Mouse (Mus musculus) limb, embryonic 11.5 days (tissue): ENCODE data around the gene Naaladl2. TPM values are rescaled to one million over a fixed set of nuclear protein-coding genes. Genes with fewer than 3 reads are reported as not detected.
"Not testable (repeated sequence)": the region's sequence is repeated elsewhere in the genome, so short reads cannot be mapped to it uniquely, and the experiment has no call there.

ENCODE experiments used
- ATAC-seq: fragments of 200-750 bp; cut with Nextera tagmentation; 2 replicates; pipeline ENCODE4 v1.8.0; 2017; ENCODE audit warnings: low read depth; ENCODE audit not compliant: insufficient number of reproducible peaks, low FRiP score, low TSS enrichment
- DNase-seq: peaks from one replicate; pipeline ENCODE4 v3.0.0-alpha.2; 2015; ENCODE audit warnings: low spot score
- H3K27ac ChIP-seq: fragments of 300-500 bp; sonication (generic); replicated peaks from 2 replicates; pipeline ENCODE4 v1.5.1; 2014; ENCODE audit warnings: low read depth, mild to moderate bottlenecking, low read length
- H3K27me3 ChIP-seq: fragments of 300-500 bp; sonication (generic); 2 replicates; pipeline ENCODE4 v1.6.1; 2014; ENCODE audit warnings: mild to moderate bottlenecking, low read length, mixed read lengths; ENCODE audit not compliant: control insufficient read depth, insufficient read depth
- H3K36me3 ChIP-seq: fragments of 300-500 bp; sonication (generic); 2 replicates; pipeline ENCODE4 v1.6.1; 2014; ENCODE audit warnings: mild to moderate bottlenecking, low read length, moderate library complexity, mixed read lengths; ENCODE audit not compliant: control insufficient read depth, insufficient read depth
- H3K4me1 ChIP-seq: fragments of 300-500 bp; sonication (generic); 2 replicates; pipeline ENCODE4 v1.6.1; 2014; ENCODE audit warnings: low read length, mixed read lengths; ENCODE audit not compliant: control insufficient read depth, insufficient read depth
- H3K4me2 ChIP-seq: fragments of 300-500 bp; sonication (generic); 2 replicates; pipeline ENCODE4 v1.6.1; 2014; ENCODE audit warnings: low read depth, mild to moderate bottlenecking, moderate library complexity; ENCODE audit not compliant: severe bottlenecking
- H3K4me3 ChIP-seq: fragments of 300-500 bp; sonication (generic); 2 replicates; pipeline ENCODE4 v1.5.1; 2014; ENCODE audit warnings: low read depth, low read length
- H3K9ac ChIP-seq: fragments of 300-500 bp; sonication (generic); 2 replicates; pipeline ENCODE4 v1.6.1; 2014; ENCODE audit warnings: mild to moderate bottlenecking, low read length
- H3K9me3 ChIP-seq: fragments of 300-500 bp; sonication (generic); 2 replicates; pipeline ENCODE4 v1.6.1; 2016; ENCODE audit warnings: low read length; ENCODE audit not compliant: control insufficient read depth
- WGBS: fragments of 180-500 bp; shearing (Covaris S2); extraction: QIAGEN DNeasy Blood & Tissue Kit; methylation state at CpG from one replicate; pipeline ENCODE4 v1.1.7; 2014; 5-methylcytosine and 5-hydroxymethylcytosine counted together
- polyA plus RNA-seq: library from polyadenylated mRNA; unstranded; fragments of >200 nt; fragmentation: Nextera tagmentation; extraction: Ambion mirVana; gene quantifications from 2 replicates; pipeline ENCODE4 v1.2.1, GENCODE M21; 2014

Gene Naaladl2
- polyA plus RNA-seq, 1 experiment from 2014 or later = 0.43 TPM

DNA sequence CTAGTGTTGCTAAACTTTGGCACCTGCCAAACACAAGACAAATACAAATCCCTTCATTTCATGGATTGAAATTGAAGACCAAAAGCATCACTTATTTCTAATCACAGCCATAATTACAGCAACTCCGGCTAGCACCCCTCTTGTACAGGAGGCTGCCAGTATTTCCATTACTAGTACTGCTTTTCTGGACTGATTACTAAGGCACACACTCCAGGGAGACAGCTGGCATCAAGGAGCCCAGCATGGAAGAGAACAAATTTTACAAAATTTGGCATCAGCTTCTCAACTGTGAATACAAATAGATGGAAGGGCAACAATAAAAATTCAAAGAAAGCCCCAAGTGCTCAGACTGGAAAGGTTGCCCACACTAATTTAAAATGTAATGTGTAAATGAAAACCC is 133.3 kb downstream of the Naaladl2 start:
- DNase-seq = no peak
- Histone ChIP-seq H3K9me3 (no peaks in the 10 kb centered on the region), H3K9ac (no peak overlapping the region), H3K27me3 (no peaks in the 10 kb centered on the region), H3K27ac (no peak overlapping the region), H3K36me3 (no peaks in the 10 kb centered on the region), H3K4me1 (no peaks in the 10 kb centered on the region), H3K4me3 (no peak overlapping the region), H3K4me2 (no peak overlapping the region)
- ATAC-seq = no peak
- 94% methylated on average over 1 of the region's 1 CpGs for WGBS

DNA sequence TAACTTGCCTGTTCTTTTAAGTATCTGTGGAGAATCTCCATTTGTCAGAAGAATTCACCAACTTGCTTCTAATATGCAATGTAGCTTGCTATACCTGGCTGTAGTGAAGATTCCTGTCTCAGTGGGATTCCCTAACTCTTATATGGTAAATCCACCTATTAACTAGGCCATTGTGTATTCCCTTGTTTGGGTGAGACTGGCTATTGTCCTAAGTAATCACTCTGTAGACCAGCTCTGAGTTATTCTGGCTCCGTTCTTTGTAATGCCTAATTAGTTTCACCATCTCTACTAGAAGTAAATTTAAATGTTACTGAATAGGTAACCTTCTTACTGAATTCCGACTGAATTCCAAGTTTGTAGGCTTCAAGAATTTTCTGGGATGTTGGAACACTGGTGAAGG is 137.3 kb downstream of the Naaladl2 start:
- not testable (repeated sequence) for H3K4me1 ChIP-seq, H3K36me3 ChIP-seq, H3K4me2 ChIP-seq, ATAC-seq, H3K27ac ChIP-seq, H3K9ac ChIP-seq, H3K9me3 ChIP-seq, H3K27me3 ChIP-seq, DNase-seq, H3K4me3 ChIP-seq
- WGBS = 70% methylated on average over 2 of the region's 2 CpGs

DNA sequence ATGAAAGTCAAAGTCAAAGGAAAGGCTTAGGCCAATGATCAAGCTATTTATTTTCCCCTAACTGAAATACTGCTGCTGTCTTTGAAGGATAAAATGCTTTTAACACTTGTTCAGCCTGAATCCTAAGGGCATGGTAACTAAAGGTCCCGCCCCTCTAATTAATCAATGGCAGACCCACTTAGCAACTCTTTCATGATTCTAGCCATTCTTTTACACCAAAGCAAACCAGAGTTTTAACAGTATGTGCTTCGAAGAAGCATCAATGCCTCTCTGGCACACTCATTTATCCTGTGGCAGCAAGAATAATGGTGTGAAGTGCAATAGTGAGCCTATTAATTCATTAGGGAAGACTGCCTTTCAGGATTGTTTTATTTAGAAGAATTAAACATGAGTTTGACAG is 151.5 kb downstream of the Naaladl2 start:
- Histone ChIP-seq H3K27ac (no peak overlapping the region), H3K4me1 (no peaks in the 10 kb centered on the region), H3K4me2 (no peak overlapping the region), H3K9me3 (no peaks in the 10 kb centered on the region), H3K9ac (no peak overlapping the region), H3K27me3 (no peaks in the 10 kb centered on the region), H3K36me3 (no peaks in the 10 kb centered on the region), H3K4me3 (no peak overlapping the region)
- DNase-seq (no peak), ATAC-seq (no peak)
- WGBS = 38% methylated on average over 2 of the region's 2 CpGs

DNA sequence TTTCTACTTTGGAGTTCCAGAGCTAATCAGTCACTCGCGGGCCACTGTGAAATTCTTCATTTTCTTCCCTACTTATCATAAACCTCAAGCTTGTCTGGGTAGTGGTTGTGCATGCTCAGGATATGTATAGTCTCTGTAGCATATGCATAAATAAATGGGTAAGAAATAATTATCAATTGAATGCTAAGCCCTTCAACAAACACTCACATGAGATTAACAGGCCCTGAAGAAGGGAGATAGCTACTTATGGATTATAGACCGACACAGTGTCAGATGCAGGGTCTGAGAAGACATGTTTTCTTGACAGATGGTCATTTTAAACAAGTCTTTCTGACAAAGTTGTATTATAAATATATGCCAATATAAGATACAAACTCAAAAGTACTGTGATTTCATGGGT is 152.0 kb downstream of the Naaladl2 start:
- no peak overlapping the region for H3K4me3 ChIP-seq
- DNase-seq (no peak), ATAC-seq (no peak)
- no peaks in the 10 kb centered on the region for H3K27me3 ChIP-seq
- 88% methylated on average over 3 of the region's 3 CpGs for WGBS
- no peak overlapping the region for H3K9ac ChIP-seq
- H3K36me3 ChIP-seq = no peaks in the 10 kb centered on the region
- no peaks in the 10 kb centered on the region for H3K9me3 ChIP-seq
- H3K27ac ChIP-seq = no peak overlapping the region
- H3K4me2 ChIP-seq = no peak overlapping the region
- no peaks in the 10 kb centered on the region for H3K4me1 ChIP-seq

DNA sequence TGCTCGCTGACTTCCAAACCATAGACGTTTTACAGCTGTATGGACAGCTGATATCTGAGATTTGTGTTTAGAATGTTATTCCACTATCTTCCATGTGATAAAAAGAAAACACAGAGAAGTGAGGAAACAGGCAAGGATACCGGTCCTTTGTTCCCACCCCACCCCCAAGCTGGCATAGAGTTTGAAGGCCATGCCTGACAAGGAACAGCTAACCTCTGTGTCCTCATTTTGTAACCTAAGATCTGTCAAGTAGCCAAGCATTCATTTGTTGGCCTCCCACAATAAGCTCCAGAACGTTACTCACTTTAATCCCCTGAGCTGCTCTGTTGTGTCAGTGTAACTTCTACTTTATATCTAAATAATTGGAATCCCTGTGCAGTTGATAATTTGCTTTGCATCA is 161.9 kb downstream of the Naaladl2 start:
- Histone ChIP-seq H3K36me3 (no peaks in the 10 kb centered on the region), H3K4me3 (no peak overlapping the region), H3K27ac (no peak overlapping the region), H3K4me2 (no peak overlapping the region), H3K27me3 (no peaks in the 10 kb centered on the region), H3K9me3 (no peaks in the 10 kb centered on the region), H3K4me1 (no peaks in the 10 kb centered on the region), H3K9ac (no peak overlapping the region)
- DNase-seq = no peak
- no peak for ATAC-seq
- WGBS = 76% methylated on average over 4 of the region's 4 CpGs

DNA sequence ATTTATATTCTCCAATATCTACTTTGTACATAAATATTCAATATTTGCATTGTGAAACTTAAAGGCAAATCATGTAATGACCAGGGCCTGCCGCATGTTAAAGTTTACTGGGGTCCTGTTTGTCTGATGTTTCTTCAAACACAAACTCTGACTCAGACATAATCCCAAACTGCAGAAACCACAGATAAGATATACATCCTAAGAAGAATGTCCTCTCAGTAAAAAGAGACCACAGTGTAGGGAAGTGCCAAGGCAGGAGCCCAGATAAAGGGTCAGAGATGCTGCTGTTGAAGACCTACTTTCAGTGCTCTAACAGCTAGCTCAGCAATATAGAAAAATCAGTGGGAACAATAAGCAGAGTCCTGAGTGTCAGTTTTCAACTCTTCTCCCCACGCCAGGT is 201.9 kb downstream of the Naaladl2 start:
- Histone ChIP-seq H3K4me2 (no peak overlapping the region), H3K4me1 (no peaks in the 10 kb centered on the region), H3K27me3 (no peaks in the 10 kb centered on the region), H3K36me3 (no peaks in the 10 kb centered on the region), H3K4me3 (no peak overlapping the region), H3K9me3 (no peaks in the 10 kb centered on the region), H3K27ac (no peak overlapping the region), H3K9ac (no peak overlapping the region)
- whole genome bisulfite sequencing = 94% methylated on average over 2 of the region's 2 CpGs
- ATAC-seq = no peak
- no peak for DNase-seq

DNA sequence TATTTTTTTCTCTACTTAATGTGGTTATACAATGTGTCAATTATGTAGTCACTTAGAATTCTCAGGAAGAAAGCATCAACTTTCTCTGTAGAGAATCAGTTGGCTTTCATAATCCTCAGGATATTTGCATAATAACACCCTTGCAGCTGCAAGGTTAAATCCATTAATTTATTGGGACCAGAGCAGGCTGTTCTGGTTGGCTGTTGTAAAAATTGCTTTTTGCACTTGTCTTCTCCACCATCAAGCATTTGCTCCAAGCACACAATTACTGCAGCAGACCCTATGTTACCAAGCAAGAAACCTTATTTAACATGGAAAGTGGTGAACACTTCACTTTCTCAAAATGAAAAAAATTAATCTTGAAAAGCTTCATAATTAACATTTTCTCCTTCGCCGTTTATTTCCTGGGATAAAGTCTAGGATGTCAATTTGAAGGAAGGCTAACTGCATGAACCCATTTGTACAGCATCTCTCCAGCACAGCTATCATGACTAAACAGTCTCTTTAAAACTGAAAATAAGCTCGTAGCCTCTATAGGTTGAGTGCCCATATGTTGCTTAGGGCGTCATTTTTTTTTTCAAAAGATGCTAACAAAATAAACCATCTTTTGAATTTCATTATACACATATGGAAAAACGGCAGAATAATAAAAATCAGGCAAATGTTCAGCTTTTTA is 205.4 kb downstream of the Naaladl2 start:
- Histone ChIP-seq H3K27ac (no peak overlapping the region), H3K36me3 (no peaks in the 10 kb centered on the region), H3K27me3 (no peaks in the 10 kb centered on the region), H3K4me2 (no peak overlapping the region), H3K9me3 (no peaks in the 10 kb centered on the region), H3K4me3 (no peak overlapping the region), H3K4me1 (no peaks in the 10 kb centered on the region), H3K9ac (no peak overlapping the region)
- ATAC-seq = no peak
- WGBS = 87% methylated on average over 5 of the region's 5 CpGs
- DNase-seq = no peak

DNA sequence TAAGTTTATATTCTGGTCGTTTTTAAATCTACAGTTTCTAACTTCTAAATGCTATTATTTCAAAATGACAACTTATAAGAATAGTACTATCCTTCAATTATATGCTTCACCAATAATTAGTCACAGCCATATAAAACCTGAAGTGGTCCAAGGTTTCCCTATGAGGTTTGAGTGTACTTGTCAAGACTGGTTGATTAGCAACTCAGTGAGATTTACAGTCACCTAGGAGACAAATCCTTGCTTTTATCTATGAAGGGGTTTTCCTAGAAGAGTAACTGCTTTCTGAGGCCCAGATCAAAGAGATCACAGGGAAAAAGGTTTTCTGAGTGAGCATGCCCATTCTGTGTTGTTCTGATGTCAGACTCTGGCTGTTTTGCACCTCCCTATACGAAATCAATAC is 222.2 kb downstream of the Naaladl2 start:
- ATAC-seq = no peak
- no peaks in the 10 kb centered on the region for H3K27me3 ChIP-seq
- WGBS = 37% methylated on average over 2 of the region's 2 CpGs
- H3K9ac ChIP-seq = no peak overlapping the region
- DNase-seq = no peak
- H3K9me3 ChIP-seq = no peaks in the 10 kb centered on the region
- H3K36me3 ChIP-seq = no peaks in the 10 kb centered on the region
- no peak overlapping the region for H3K4me2 ChIP-seq
- H3K4me1 ChIP-seq = no peaks in the 10 kb centered on the region
- no peak overlapping the region for H3K27ac ChIP-seq
- H3K4me3 ChIP-seq = no peak overlapping the region

DNA sequence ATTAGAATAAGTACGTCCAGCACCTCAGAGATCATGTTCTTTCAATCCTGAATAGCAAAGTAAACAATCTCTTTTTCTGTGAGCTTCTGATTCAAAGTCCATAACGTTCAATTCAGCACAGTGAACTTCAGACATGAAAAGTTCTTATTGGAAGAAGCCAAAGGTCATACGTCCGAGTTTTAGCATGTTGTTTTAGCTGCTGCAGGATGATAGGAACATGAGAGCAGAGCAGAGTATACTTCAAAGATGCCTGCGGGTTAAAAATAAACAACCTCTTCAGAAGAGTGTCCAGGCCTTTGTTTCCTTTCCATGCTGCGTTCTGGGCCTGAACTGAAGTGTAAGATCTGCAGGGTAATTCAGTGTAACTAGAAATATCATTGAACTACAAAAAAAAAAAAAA is 222.7 kb downstream of the Naaladl2 start:
- 58% methylated on average over 6 of the region's 6 CpGs for WGBS
- Histone ChIP-seq H3K27ac (no peak overlapping the region), H3K4me3 (no peak overlapping the region), H3K27me3 (no peaks in the 10 kb centered on the region), H3K9ac (no peak overlapping the region), H3K9me3 (no peaks in the 10 kb centered on the region), H3K4me1 (no peaks in the 10 kb centered on the region), H3K36me3 (no peaks in the 10 kb centered on the region), H3K4me2 (no peak overlapping the region)
- ATAC-seq = no peak
- no peak for DNase-seq
